Mouse (Mus musculus) liver, embryonic 13.5 days (tissue): Measurements from ENCODE around the gene Nutf2. TPM values are rescaled to one million over a fixed set of nuclear protein-coding genes. Genes with fewer than 3 reads are reported as not detected.

Experiments used
- ATAC-seq: fragments of 200-750 bp; cut with Nextera tagmentation; 2 replicates; pipeline ENCODE4 v1.8.0; 2017; ENCODE audit warnings: low read depth, mild to moderate bottlenecking, moderate number of reproducible peaks, moderate library complexity
- DNase-seq: peaks from one replicate; pipeline ENCODE4 v3.0.0; 2022
- H3K27ac ChIP-seq: fragments of 300-500 bp; sonication (generic); 2 replicates; pipeline ENCODE4 v1.5.1; 2015; ENCODE audit warnings: moderate library complexity, mild to moderate bottlenecking, inconsistent platforms
- H3K27me3 ChIP-seq: fragments of 300-500 bp; sonication (generic); 2 replicates; pipeline ENCODE4 v1.6.1; 2015; ENCODE audit warnings: mild to moderate bottlenecking, inconsistent platforms
- H3K36me3 ChIP-seq: fragments of 300-500 bp; sonication (generic); 2 replicates; pipeline ENCODE4 v1.6.1; 2015; ENCODE audit warnings: mild to moderate bottlenecking, inconsistent platforms
- H3K4me1 ChIP-seq: fragments of 300-500 bp; sonication (generic); replicated peaks from 2 replicates; pipeline ENCODE4 v1.6.1; 2015; ENCODE audit warnings: inconsistent platforms
- H3K4me2 ChIP-seq: fragments of 300-500 bp; sonication (generic); 2 replicates; pipeline ENCODE4 v1.6.1; 2015; ENCODE audit warnings: inconsistent platforms, mild to moderate bottlenecking, moderate library complexity
- H3K4me3 ChIP-seq: fragments of 300-500 bp; sonication (generic); replicated peaks from 2 replicates; pipeline ENCODE4 v1.5.1; 2015; ENCODE audit warnings: mild to moderate bottlenecking, inconsistent platforms
- H3K9ac ChIP-seq: fragments of 300-500 bp; sonication (generic); 2 replicates; pipeline ENCODE4 v1.6.1; 2015; ENCODE audit warnings: mild to moderate bottlenecking, inconsistent platforms
- H3K9me3 ChIP-seq: fragments of 300-500 bp; sonication (generic); replicated peaks from 2 replicates; pipeline ENCODE4 v1.6.1; 2016; ENCODE audit warnings: inconsistent platforms
- WGBS: fragments of 180-500 bp; shearing (Covaris S2); methylation state at CpG from one replicate; pipeline ENCODE4 v1.1.7; 2015; ENCODE audit not compliant: insufficient replicate concordance; 5-methylcytosine and 5-hydroxymethylcytosine counted together
- polyA plus RNA-seq: library from polyadenylated mRNA; unstranded; fragments of >200 nt; fragmentation: Nextera tagmentation; extraction: Ambion mirVana; gene quantifications from 2 replicates; pipeline ENCODE4 v1.2.1, GENCODE M21; 2015

Nutf2 gene
- polyA plus RNA-seq, 1 experiment from 2014 or later, result 152 TPM

DNA sequence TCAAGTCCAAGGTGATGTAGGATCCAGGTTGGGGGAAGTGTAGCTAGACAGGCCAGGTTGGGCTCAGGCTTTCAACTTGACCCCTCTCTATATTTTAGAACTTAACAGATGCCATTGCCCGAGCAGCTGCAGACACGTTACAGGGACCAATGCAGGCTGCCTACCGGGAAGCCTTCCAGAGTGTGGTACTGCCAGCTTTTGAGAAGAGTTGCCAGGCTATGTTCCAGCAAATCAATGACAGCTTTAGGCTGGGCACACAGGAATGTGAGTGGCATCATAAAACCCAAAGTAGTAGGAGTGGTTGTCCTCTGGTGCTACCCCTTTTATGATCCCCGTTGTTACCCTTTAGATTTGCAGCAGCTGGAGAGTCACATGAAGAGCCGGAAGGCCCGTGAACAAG lies 30.5 kb downstream of the Nutf2 start:
- DNase-seq (no peak), ATAC-seq (no peak)
- Histone ChIP-seq H3K9ac (no peak overlapping the region), H3K36me3 (peaks cover 83% of the 10 kb centered on the region), H3K4me2 (no peak overlapping the region), H3K9me3 (no peaks in the 10 kb centered on the region), H3K4me1 (peaks cover 8% of the 10 kb centered on the region), H3K27ac (no peak overlapping the region), H3K27me3 (no peaks in the 10 kb centered on the region), H3K4me3 (no peak overlapping the region)
- 84% methylated on average over 6 of the region's 6 CpGs for WGBS

DNA sequence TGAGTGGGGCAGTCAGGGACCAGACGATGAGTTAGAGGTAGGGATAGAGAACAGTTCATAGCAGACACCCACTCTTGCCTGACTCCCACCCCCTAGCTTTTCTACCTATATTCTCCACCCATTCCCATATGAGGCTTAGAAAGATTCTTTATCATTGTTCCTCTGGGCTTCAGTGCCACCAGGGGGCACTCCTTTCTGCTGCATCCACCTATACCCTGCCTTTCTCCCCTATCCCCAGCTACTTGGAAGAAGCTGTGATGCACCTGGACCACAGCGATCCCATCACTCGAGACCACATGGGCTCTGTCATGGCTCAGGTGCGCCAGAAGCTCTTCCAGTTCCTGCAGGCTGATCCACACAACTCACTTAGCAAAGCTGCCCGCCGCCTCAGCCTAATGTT lies 32.1 kb downstream of the Nutf2 start:
- no peak overlapping the region for H3K9ac ChIP-seq
- H3K9me3 ChIP-seq, result no peaks in the 10 kb centered on the region
- no peak overlapping the region for H3K4me2 ChIP-seq
- ATAC-seq, result no peak
- peaks cover 8% of the 10 kb centered on the region for H3K4me1 ChIP-seq
- H3K4me3 ChIP-seq, result no peak overlapping the region
- no peak for DNase-seq
- peaks cover 67% of the 10 kb centered on the region for H3K36me3 ChIP-seq
- WGBS, result 87% methylated on average over 6 of the region's 6 CpGs
- no peak overlapping the region for H3K27ac ChIP-seq
- no peaks in the 10 kb centered on the region for H3K27me3 ChIP-seq

DNA sequence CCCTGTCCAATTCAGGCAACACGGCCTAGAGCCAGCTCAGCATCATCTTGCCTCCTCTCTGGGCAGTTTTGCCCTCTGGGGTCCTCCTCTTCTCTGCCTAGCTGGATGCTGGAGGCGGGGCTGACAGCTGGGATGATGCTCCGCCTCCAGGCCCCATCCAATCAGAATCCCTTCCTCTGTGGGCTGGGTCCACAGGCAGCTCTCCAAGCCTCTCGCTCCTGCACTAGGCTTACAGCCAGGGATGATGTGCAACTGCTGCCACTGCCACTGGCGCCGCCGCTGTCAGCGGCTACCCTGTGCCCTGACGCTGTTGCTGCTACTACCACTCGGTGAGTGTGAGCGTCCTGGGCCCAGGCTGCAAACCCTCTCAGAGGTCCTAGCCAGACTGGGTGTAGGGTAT lies 33.0 kb downstream of the Nutf2 start, which contains the start of gene Nrn1l:
Nrn1l (plus strand) TSS at position 229 of the 400 bp plus-strand sequence.
- Histone ChIP-seq H3K4me1 (peaks cover 8% of the 10 kb centered on the region), H3K36me3 (peaks cover 58% of the 10 kb centered on the region), H3K27ac (no peak within 1 kb of the TSS), H3K9me3 (no peaks in the 10 kb centered on the region), H3K27me3 (no peaks in the 10 kb centered on the region), H3K4me2 (no peak within 1 kb of the TSS), H3K9ac (no peak within 1 kb of the TSS), H3K4me3 (no peak within 1 kb of the TSS)
- peak; percentile 73 for ATAC-seq
- peak; percentile 43 for DNase-seq
- WGBS, result 40% methylated on average over 11 of the region's 11 CpGs

DNA sequence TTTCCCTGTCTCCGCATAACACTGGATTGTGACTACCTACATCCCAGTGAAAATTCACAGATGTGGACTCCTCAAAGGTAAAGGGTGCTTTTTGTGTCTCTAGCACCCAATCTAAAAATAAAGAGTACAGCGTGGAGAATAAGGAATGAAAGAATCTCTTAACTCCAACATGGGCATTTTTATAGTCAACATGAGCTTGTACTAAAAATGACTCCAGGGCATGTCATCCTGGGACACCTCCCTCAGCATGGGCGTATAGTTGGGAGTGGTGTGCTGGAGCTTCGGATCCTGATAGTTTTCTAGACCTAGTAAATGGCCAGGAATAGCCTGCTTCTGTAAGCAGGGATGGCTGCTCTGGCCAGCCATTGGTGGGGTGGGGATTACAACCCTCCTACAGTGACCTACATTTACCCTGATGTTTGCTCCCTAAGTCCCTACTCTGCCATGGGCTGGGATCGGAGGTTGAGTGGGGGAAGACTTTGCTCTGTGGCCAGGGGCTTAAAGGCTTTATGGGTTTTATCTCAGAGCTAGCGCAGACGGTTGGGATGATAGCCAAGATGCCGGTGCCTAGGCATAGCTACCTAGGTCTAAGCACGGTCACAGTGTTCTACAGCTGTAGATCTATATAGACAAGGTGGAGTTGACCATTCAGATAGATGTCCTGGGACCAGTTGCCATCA lies 37.6 kb downstream of the Nutf2 start:
- no peak for ATAC-seq
- Histone ChIP-seq H3K4me2 (no peak overlapping the region), H3K36me3 (peaks cover 12% of the 10 kb centered on the region; the same call in 1 of the 2 replicates), H3K9ac (no peak overlapping the region), H3K27ac (no peak overlapping the region), H3K4me3 (no peak overlapping the region), H3K27me3 (no peaks in the 10 kb centered on the region), H3K9me3 (no peaks in the 10 kb centered on the region), H3K4me1 (peaks cover 30% of the 10 kb centered on the region)
- WGBS, result 74% methylated on average over 9 of the region's 9 CpGs
- DNase-seq, result no peak

DNA sequence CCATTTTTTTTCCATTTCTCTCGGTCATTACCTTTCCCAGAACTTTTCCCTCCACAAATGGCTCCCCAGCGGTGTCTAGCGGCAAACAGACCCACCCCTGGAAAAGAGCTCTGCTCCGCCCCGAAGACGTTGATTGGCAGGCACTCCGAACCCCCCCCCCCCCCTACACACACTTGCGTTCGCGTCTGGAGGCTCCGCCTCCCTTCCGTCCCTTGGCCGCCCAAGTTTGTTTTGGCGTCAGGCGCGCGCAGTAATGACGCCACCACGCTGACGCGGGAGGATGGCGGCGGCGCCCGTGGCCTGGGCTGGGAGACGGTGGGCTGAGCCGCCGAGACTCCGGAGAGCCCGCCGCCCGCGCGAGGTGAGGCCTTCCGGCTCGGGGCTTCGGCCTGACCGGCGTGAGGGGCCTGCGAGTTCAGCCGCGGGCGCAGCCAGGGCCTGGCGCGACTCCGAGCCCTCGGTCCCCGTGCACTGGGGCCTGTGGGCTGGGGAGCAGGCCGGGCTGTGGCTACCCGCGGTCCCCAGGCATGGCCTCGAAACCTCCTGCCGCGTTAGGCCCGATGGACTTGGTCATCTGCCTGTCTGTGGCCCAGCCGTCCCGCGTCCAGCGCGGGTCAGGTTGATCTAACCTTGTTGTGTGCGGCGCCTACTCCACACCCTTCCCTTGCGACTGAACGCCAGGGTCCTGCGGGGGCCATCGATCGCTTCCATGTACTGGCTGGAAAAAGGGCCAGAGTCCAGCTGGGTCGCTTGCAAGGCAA lies 40.0 kb downstream of the Nutf2 start, which contains the start of gene Pskh1:
Pskh1 (plus strand) TSS at position 262 of the 761 bp plus-strand sequence.
- H3K27me3 ChIP-seq, result no peaks in the 10 kb centered on the region
- peak within 1 kb of the TSS; percentile 99 for H3K9ac ChIP-seq
- peak within 1 kb of the TSS; percentile 90 for H3K4me2 ChIP-seq
- no peaks in the 10 kb centered on the region for H3K9me3 ChIP-seq
- peak within 1 kb of the TSS; percentile 98 for H3K4me3 ChIP-seq
- no peaks in the 10 kb centered on the region for H3K36me3 ChIP-seq
- ATAC-seq (peak; percentile 91), DNase-seq (peak; percentile 86)
- under 1% methylated on average over 68 of the region's 68 CpGs for WGBS
- H3K4me1 ChIP-seq, result peaks cover 26% of the 10 kb centered on the region
- H3K27ac ChIP-seq, result peak within 1 kb of the TSS; percentile 94

DNA sequence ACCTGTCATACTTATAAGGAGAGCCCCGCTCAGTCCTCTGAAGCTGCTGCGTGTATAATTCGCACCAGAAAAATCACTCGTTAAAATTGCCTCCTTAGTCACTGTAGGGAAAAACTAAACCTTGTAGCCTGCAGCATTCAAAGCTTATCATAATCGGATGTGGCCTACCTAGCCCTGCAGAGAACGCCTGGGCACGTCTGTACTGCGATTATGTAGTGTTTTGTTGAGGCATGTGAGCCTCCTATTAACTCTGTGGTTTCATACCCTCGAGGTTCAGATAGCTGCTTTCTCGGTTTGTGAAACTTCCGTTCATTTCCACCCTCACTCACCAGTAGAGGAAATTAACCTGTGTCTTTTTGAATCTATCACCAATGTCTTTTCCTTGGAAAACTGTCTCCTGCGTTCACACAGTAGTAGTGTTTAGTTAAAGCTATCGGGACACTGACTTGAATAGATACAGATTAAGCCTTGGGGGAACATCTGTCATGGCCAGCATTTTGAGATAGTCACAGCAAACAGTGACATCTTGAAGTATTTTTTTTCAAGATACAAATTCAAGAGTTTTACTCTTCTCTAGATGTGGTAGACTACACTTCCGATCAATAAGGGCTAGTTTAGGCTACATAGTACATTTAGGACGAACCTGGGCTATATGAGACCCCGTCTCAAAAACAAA lies 40.7 kb downstream of the Nutf2 start:
- peak; percentile 48 for DNase-seq
- no peaks in the 10 kb centered on the region for H3K36me3 ChIP-seq
- no peaks in the 10 kb centered on the region for H3K27me3 ChIP-seq
- WGBS, result 13% methylated on average over 16 of the region's 16 CpGs
- H3K4me2 ChIP-seq, result peak overlapping the region; percentile 90
- ATAC-seq, result peak; percentile 64
- H3K9me3 ChIP-seq, result no peaks in the 10 kb centered on the region
- H3K27ac ChIP-seq, result peak overlapping the region; percentile 94
- peak overlapping the region; percentile 98 for H3K4me3 ChIP-seq
- peak overlapping the region; percentile 99 for H3K9ac ChIP-seq
- H3K4me1 ChIP-seq, result peaks cover 26% of the 10 kb centered on the region

DNA sequence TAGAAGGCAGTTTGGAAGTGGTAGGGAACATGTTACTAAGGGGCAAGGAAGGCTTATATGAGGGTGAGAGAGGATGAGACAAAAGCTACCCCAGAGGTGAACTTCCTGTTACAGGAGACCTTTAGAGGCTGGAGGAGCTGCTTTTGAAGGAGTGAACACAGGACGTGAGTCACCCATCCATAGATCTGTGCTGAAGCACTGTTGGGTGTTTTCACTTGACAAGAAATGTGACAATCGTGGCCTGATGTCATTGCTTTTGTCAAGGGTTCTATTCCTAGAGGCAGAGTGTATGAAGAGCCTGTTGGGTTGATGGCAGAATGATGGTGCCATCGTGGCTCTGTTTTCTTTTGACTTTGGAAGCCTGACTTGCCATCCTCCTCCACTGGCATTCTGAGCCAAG lies 59.0 kb downstream of the Nutf2 start:
- WGBS, result 59% methylated on average over 3 of the region's 3 CpGs
- no peak for ATAC-seq

DNA sequence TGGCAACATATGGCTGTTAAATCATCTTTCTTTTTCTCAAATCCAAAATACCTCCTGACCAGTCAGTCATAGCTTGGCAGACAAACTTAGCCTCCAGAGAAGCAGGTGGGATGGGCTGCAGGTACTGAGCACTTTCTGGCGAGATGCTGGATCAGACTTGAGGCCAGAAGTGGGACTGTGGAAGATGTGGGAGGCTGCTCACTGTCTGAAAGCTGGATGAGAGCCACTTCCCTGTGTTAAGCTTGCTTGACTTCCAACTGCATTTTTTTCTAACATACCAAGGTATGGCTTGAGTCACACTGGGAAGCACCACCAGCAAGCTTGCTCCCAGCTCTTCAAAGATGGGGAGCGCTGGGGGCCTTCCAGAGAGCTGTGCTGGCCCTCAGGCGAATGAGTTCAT lies 64.7 kb downstream of the Nutf2 start:
- Histone ChIP-seq H3K4me3 (no peak overlapping the region), H3K9ac (no peak overlapping the region), H3K4me2 (no peak overlapping the region), H3K4me1 (0 out of 2 replicates have a peak, but pooled peaks cover 4% of the 10 kb centered on the region), H3K9me3 (no peaks in the 10 kb centered on the region), H3K27me3 (no peaks in the 10 kb centered on the region), H3K27ac (no peak overlapping the region), H3K36me3 (peaks cover 12% of the 10 kb centered on the region)
- no peak for ATAC-seq
- WGBS, result 66% methylated on average over 3 of the region's 3 CpGs
- DNase-seq, result no peak

More for the DNA sequence above, 59.0 kb downstream of the Nutf2 start:
- no peak overlapping the region for H3K27ac ChIP-seq
- no peak overlapping the region for H3K4me2 ChIP-seq
- peaks cover 8% of the 10 kb centered on the region; the same call in 1 of the 2 replicates for H3K36me3 ChIP-seq
- H3K9me3 ChIP-seq, result no peaks in the 10 kb centered on the region
- no peaks in the 10 kb centered on the region for H3K27me3 ChIP-seq
- no peak overlapping the region for H3K4me3 ChIP-seq
- 0 out of 2 replicates have a peak, but pooled peaks cover 3% of the 10 kb centered on the region for H3K4me1 ChIP-seq
- DNase-seq, result no peak
- no peak overlapping the region for H3K9ac ChIP-seq

Other genes with a start within 250 kb of the Nutf2 start
- gene Ctcf, start 224.0 kb upstream of the Nutf2 start, polyA plus RNA-seq, result 69.1 and 75.8 TPM in 2 replicates
- gene Agrp, start 223.2 kb upstream of the Nutf2 start, polyA plus RNA-seq, result 0.15 and 0.41 TPM in 2 replicates
- 0.29 and 0.32 TPM in 2 replicates for gene Carmil2, start 174.3 kb upstream of the Nutf2 start, polyA plus RNA-seq
- 24.4 and 26.8 TPM in 2 replicates for gene Acd, start 159.5 kb upstream of the Nutf2 start, polyA plus RNA-seq
- 8.5 and 8.6 TPM in 2 replicates for gene Pard6a, start 159.4 kb upstream of the Nutf2 start, polyA plus RNA-seq
- gene 4933405L10Rik, start 152.9 kb upstream of the Nutf2 start, polyA plus RNA-seq, result not detected in 2 replicates
- 8.6 and 8.8 TPM in 2 replicates for gene Enkd1, start 152.4 kb upstream of the Nutf2 start, polyA plus RNA-seq
- gene Gfod2, start 101.9 kb upstream of the Nutf2 start, polyA plus RNA-seq, result 2.6 and 3.1 TPM in 2 replicates
- gene Ranbp10, start 33.2 kb upstream of the Nutf2 start, polyA plus RNA-seq, result 36.1 and 36.2 TPM in 2 replicates
- gene Tsnaxip1, start 32.8 kb upstream of the Nutf2 start, polyA plus RNA-seq, result 0.06 and 0.08 TPM in 2 replicates
- 21.5 and 22.3 TPM in 2 replicates for gene Cenpt, start 7.3 kb upstream of the Nutf2 start, polyA plus RNA-seq
- gene Thap11, start 5.4 kb upstream of the Nutf2 start, polyA plus RNA-seq, result 38.2 and 40.7 TPM in 2 replicates
- 17.3 and 18.5 TPM in 2 replicates for gene Edc4, start 20.3 kb downstream of the Nutf2 start, polyA plus RNA-seq
- gene Nrn1l, start 33.0 kb downstream of the Nutf2 start, polyA plus RNA-seq, result not detected in 2 replicates
- 9.6 and 10.0 TPM in 2 replicates for gene Pskh1, start 39.9 kb downstream of the Nutf2 start, polyA plus RNA-seq
- 0.35 and 0.60 TPM in 2 replicates for gene Ctrl, start 73.3 kb downstream of the Nutf2 start, polyA plus RNA-seq
- gene Psmb10, start 77.9 kb downstream of the Nutf2 start, polyA plus RNA-seq, result 68.9 and 81.6 TPM in 2 replicates
- 31.2 and 33.1 TPM in 2 replicates for gene Lcat, start 82.8 kb downstream of the Nutf2 start, polyA plus RNA-seq
- 12.6 and 13.1 TPM in 2 replicates for gene Slc12a4, start 105.5 kb downstream of the Nutf2 start, polyA plus RNA-seq
- not detected in 2 replicates for gene Dpep3, start 118.8 kb downstream of the Nutf2 start, polyA plus RNA-seq
- gene Dus2, start 130.8 kb downstream of the Nutf2 start, polyA plus RNA-seq, result 13.3 and 14.4 TPM in 2 replicates
- gene Dpep2nb, start 145.4 kb downstream of the Nutf2 start, polyA plus RNA-seq, result not detected in 2 replicates
- 12.9 and 13.2 TPM in 2 replicates for gene Ddx28, start 151.3 kb downstream of the Nutf2 start, polyA plus RNA-seq
- gene Nfatc3, start 198.3 kb downstream of the Nutf2 start, polyA plus RNA-seq, result 3.3 and 3.8 TPM in 2 replicates